Mouse (Mus musculus): ENCODE measurements around the gene Haghl.

Haghl gene

DNA sequence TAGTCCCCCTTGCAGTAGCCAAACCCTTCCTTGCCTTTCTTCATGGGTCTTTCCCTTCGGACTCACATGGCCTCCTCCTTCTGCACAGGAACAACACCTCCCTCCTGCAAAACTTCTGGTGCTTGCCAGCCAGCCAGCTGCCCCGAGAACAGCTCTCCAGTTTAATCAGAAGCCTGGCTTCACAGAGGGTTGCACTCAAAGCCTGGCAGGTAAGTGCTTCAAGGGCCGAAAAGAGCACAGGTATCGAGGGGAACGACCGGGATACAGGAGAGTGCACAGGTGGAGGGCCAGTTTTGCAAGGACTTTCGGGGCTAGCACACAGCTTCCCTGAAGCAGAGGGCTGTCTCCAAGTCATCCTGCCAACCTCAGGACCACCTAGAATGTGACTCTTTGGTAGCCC lies 46.6 kb downstream of the Haghl start:
- DNase-seq: no peak

DNA sequence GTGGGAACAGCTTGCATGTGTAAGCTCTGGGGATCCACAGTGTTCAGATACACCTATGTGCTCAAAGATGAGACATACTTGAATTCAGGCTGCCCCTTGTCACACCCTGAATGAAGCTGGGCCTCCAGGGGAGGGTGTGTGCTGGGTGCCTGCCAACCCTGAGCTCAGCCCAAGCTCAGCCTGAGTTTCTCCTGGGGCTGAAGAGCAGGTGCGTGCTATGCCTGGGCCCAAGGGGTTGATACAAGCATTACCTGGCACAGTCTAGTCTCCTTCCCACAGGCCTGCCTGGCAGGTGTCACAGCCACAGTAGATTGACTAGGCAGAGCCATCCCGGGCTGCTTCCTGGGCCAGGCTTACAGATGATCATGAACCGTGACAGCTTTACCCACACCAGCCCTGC lies 49.7 kb downstream of the Haghl start, which contains the start of gene Mslnl:
TSS of gene Mslnl (plus strand) at position 298 of the 400 bp plus-strand sequence.
- DNase-seq: no peak

DNA sequence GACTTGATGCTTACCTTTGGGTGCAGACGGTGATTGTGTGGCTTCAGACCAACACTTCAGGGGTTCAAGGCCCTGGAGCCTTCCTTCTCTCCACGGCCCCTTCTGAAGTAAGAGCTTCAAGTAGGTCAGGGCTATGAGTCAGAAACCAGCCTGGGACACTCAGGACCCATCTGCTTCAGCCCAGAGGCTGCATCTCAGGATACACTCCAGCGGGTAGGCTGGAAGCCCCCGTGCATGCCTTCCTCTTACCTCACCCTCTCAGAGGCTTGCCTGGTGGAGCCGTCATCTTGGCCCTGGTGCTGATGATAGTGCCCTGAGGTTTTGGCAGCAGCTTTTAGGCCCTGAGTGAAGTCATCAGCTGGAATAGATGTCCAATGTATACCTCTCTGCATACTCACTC lies 50.2 kb downstream of the Haghl start:
- DNase-seq: no peak

DNA sequence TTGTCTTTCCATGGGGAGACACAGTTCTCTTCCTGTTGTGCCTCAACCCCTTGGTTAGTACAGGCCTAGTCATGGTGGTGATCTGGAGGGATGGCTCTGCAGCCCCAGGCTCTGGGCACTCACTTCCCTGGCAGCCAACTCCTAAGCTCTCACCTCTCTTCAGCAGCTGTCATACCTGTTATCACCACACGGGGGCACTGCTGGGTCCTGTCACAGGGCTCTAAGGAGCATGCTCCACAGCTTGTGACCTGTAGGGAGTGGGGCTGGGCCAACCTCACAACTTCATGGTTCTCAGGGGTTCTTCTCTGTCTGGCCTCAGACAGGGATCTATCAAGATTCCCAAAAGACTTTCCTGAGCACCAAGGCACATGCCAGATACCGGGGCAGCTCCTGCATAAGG lies 53.4 kb downstream of the Haghl start:
- DNase-seq: peak; percentile 80
